Mouse (Mus musculus) stomach, postnatal 0 days (tissue): ENCODE measurements around the gene Mpl.

Source experiments
- CTCF ChIP-seq: IDR thresholded peaks from 2 replicates; pipeline ENCODE4 v1.5.1; 2016; ENCODE audit warnings: antibody characterized with exemption, low read depth, mild to moderate bottlenecking, moderate library complexity
- EP300 ChIP-seq: optimal IDR thresholded peaks from 2 replicates; pipeline ENCODE3; 2016; ENCODE audit warnings: antibody characterized with exemption

DNA sequence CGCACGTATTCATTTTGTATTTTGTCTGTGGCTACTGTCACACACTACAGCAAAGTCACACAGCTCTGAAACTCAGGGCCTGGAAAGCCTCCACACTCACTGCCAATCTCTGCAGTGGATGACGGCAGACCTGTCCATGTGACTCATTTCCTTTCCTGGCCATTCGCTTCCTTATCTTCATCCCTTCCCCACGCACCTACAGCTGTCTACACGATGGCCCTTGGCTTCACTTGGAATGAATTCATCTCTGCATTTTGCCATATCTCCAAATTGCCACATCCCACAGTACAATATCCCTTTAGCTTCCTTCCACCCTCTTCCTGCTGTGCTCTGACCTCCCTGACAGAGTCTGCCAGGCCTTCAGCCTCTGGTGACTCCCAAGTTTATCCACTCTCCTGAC is 62.8 kb downstream of the Mpl start:
- no peak for TF ChIP-seq CTCF
- no peak for TF ChIP-seq EP300
